Mouse (Mus musculus): Measurements from ENCODE around the gene Plbd2. TPM values are rescaled to one million over a fixed set of nuclear protein-coding genes. Genes with fewer than 3 reads are reported as not detected.
A peak's percentile ranks its signal among the peaks of the same experiment; 100 is the strongest.

The Plbd2 gene
- polyA plus RNA-seq, 1 experiment: 36.4 TPM

DNA sequence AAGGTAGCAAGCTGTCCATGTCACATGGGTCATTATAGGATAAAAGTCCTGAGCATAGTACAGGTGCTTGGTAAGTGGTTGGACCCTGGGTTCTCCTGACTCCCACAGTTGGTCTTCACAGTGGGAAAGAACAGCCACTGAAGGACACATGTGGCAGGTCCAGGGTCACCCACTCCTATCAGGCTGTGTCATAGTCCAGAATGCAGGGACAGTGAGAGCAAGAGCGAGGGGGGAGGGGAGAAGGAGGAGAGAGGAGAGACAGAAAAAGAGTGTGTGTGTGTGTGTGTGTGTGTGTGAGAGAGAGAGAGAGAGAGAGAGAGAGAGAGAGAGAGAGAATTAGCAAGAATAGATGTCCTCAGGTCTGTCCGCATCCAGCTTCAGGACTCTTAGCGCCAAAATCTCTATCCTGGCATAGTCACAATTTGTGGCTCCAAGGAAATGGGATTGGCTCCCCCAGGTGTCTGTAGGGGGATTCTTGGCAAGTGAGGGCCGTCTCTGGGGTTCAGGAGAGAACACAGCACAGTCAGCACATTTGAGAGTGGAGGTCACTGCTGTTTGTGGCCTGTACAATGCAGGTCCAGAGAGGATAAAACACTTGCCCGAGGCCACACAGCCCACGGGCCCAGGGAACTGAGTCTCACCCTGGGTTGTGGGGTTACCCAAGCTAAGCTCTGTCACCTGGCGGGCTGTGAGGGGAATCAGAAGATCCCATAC lies 46.4 kb downstream of the Plbd2 start:
- Histone ChIP-seq H3K4me3 (ENCODE audit: insufficient read depth, poor library complexity, severe bottlenecking) (no peak overlapping the region), H3K79me2 (ENCODE audit: control insufficient read depth, insufficient read depth) (no peaks in the 10 kb centered on the region), H3K79me3 (ENCODE audit: low read depth) (no peaks in the 10 kb centered on the region), H3K36me3 (ENCODE audit: control insufficient read depth, insufficient read depth) (no peaks in the 10 kb centered on the region), H3ac (ENCODE audit: control insufficient read depth, insufficient read length, low read depth) (no peak overlapping the region), H3K27me3 (ENCODE audit: control insufficient read depth, insufficient read depth, insufficient read length) (peaks cover 32% of the 10 kb centered on the region)
- TF ChIP-seq MYOG (IDR thresholded peaks at IDR 0.05; ENCODE audit: control insufficient read depth, extremely low read depth, insufficient read length) (no peak), CTCF (IDR thresholded peaks at IDR 0.05; ENCODE audit: control insufficient read depth, insufficient read depth, insufficient read length) (no peak), MAX (IDR thresholded peaks at IDR 0.05) (no peak), CEBPB (IDR thresholded peaks at IDR 0.05; ENCODE audit: low read depth) (no peak), FOSL1 (IDR thresholded peaks at IDR 0.05; ENCODE audit: insufficient read depth, low read length, poor library complexity, severe bottlenecking) (no peak), USF1 (IDR thresholded peaks at IDR 0.05; ENCODE audit: low read depth) (no peak), MYOD1 (IDR thresholded peaks at IDR 0.05; ENCODE audit: control insufficient read depth, insufficient read length, low read depth) (no peak)

DNA sequence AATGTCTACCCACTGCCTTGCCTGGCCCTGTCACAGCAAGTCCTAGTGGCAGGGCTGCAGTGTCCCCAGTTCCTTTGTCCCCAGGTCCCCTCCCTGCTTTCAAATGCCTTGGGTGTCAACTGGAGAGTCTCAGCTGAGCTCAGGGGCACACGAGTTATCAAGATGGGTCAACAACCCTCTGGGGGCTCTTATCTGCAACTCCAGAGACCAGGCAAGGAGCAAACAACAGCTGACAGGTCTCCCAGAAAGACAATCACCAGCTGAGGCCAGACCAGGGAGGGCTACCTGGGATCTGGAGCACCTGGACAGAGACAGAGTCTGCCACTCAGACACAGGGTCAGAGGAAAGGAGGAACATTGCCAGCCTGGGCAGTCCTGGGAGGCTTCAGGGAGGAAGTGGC lies 47.2 kb downstream of the Plbd2 start:
- Histone ChIP-seq H3K79me3 (ENCODE audit: low read depth) (no peaks in the 10 kb centered on the region), H3K27me3 (ENCODE audit: control insufficient read depth, insufficient read depth, insufficient read length) (peaks cover 28% of the 10 kb centered on the region), H3K4me3 (ENCODE audit: insufficient read depth, poor library complexity, severe bottlenecking) (no peak overlapping the region), H3ac (ENCODE audit: control insufficient read depth, insufficient read length, low read depth) (no peak overlapping the region), H3K36me3 (ENCODE audit: control insufficient read depth, insufficient read depth) (no peaks in the 10 kb centered on the region), H3K79me2 (ENCODE audit: control insufficient read depth, insufficient read depth) (no peaks in the 10 kb centered on the region)
- no peak for TF ChIP-seq FOSL1 (IDR thresholded peaks at IDR 0.05; ENCODE audit: insufficient read depth, low read length, poor library complexity, severe bottlenecking)
- TF ChIP-seq MAX (IDR thresholded peaks at IDR 0.05): no peak
- no peak for TF ChIP-seq MYOD1 (IDR thresholded peaks at IDR 0.05; ENCODE audit: control insufficient read depth, insufficient read length, low read depth)

- peaks cover 30% of the 10 kb centered on the region for H3K27me3 ChIP-seq (ENCODE audit: control insufficient read depth, insufficient read depth, insufficient read length)
- TF ChIP-seq CEBPB (IDR thresholded peaks at IDR 0.05; ENCODE audit: low read depth): no peak
- no peak for TF ChIP-seq MAX (IDR thresholded peaks at IDR 0.05)
- no peak for TF ChIP-seq CTCF (IDR thresholded peaks at IDR 0.05; ENCODE audit: control insufficient read depth, insufficient read depth, insufficient read length)
- no peak for TF ChIP-seq MYOG (IDR thresholded peaks at IDR 0.05; ENCODE audit: control insufficient read depth, extremely low read depth, insufficient read length)
- TF ChIP-seq USF1 (IDR thresholded peaks at IDR 0.05; ENCODE audit: low read depth): no peak
- TF ChIP-seq MYOD1 (IDR thresholded peaks at IDR 0.05; ENCODE audit: control insufficient read depth, insufficient read length, low read depth): no peak
- TF ChIP-seq FOSL1 (IDR thresholded peaks at IDR 0.05; ENCODE audit: insufficient read depth, low read length, poor library complexity, severe bottlenecking): no peak
Observed at GRCm38 (mm10) chr5:120454756-120455337, 48.6 kb downstream of the Plbd2 start.

GRCm38 (mm10) chr5:120447305-120447704 lies 56.1 kb downstream of the Plbd2 start:
- TF ChIP-seq USF1 (IDR thresholded peaks at IDR 0.05; ENCODE audit: low read depth): no peak
- TF ChIP-seq MAX (IDR thresholded peaks at IDR 0.05): no peak
- H3ac ChIP-seq (ENCODE audit: control insufficient read depth, insufficient read length, low read depth): no peak overlapping the region
- H3K4me3 ChIP-seq (ENCODE audit: insufficient read depth, poor library complexity, severe bottlenecking): no peak overlapping the region
- no peaks in the 10 kb centered on the region for H3K79me3 ChIP-seq (ENCODE audit: low read depth)
- H3K36me3 ChIP-seq (ENCODE audit: control insufficient read depth, insufficient read depth): no peaks in the 10 kb centered on the region
- H3K79me2 ChIP-seq (ENCODE audit: control insufficient read depth, insufficient read depth): no peaks in the 10 kb centered on the region
- peaks cover 31% of the 10 kb centered on the region for H3K27me3 ChIP-seq (ENCODE audit: control insufficient read depth, insufficient read depth, insufficient read length)

More at GRCm38 (mm10) chr5:120454756-120455337, 48.6 kb downstream of the Plbd2 start:
- Histone ChIP-seq H3K79me3 (ENCODE audit: low read depth) (no peaks in the 10 kb centered on the region), H3ac (ENCODE audit: control insufficient read depth, insufficient read length, low read depth) (no peak overlapping the region), H3K36me3 (ENCODE audit: control insufficient read depth, insufficient read depth) (no peaks in the 10 kb centered on the region), H3K4me3 (ENCODE audit: insufficient read depth, poor library complexity, severe bottlenecking) (no peak overlapping the region), H3K79me2 (ENCODE audit: control insufficient read depth, insufficient read depth) (no peaks in the 10 kb centered on the region)

- no peaks in the 10 kb centered on the region for H3K79me2 ChIP-seq (ENCODE audit: control insufficient read depth, insufficient read depth)
- no peak overlapping the region for H3ac ChIP-seq (ENCODE audit: control insufficient read depth, insufficient read length, low read depth)
- no peaks in the 10 kb centered on the region for H3K36me3 ChIP-seq (ENCODE audit: control insufficient read depth, insufficient read depth)
- TF ChIP-seq CEBPB (IDR thresholded peaks at IDR 0.05; ENCODE audit: low read depth) (no peak), CTCF (IDR thresholded peaks at IDR 0.05; ENCODE audit: control insufficient read depth, insufficient read depth, insufficient read length) (peak; percentile 85), FOSL1 (IDR thresholded peaks at IDR 0.05; ENCODE audit: insufficient read depth, low read length, poor library complexity, severe bottlenecking) (no peak)
- no peaks in the 10 kb centered on the region for H3K79me3 ChIP-seq (ENCODE audit: low read depth)
- H3K27me3 ChIP-seq (ENCODE audit: control insufficient read depth, insufficient read depth, insufficient read length): peaks cover 65% of the 10 kb centered on the region
- H3K4me3 ChIP-seq (ENCODE audit: insufficient read depth, poor library complexity, severe bottlenecking): no peak overlapping the region
Observed at GRCm38 (mm10) chr5:120440733-120441132, 62.7 kb downstream of the Plbd2 start.

- peaks cover 68% of the 10 kb centered on the region for H3K27me3 ChIP-seq (ENCODE audit: control insufficient read depth, insufficient read depth, insufficient read length)
- H3K4me3 ChIP-seq (ENCODE audit: insufficient read depth, poor library complexity, severe bottlenecking): no peak overlapping the region
Observed at GRCm38 (mm10) chr5:120439887-120440670, 63.3 kb downstream of the Plbd2 start.

More at GRCm38 (mm10) chr5:120439887-120440670, 63.3 kb downstream of the Plbd2 start:
- TF ChIP-seq FOSL1 (IDR thresholded peaks at IDR 0.05; ENCODE audit: insufficient read depth, low read length, poor library complexity, severe bottlenecking) (no peak), MYOD1 (IDR thresholded peaks at IDR 0.05; ENCODE audit: control insufficient read depth, insufficient read length, low read depth) (no peak), CEBPB (IDR thresholded peaks at IDR 0.05; ENCODE audit: low read depth) (no peak), MYOG (IDR thresholded peaks at IDR 0.05; ENCODE audit: control insufficient read depth, extremely low read depth, insufficient read length) (no peak), MAX (IDR thresholded peaks at IDR 0.05) (no peak), USF1 (IDR thresholded peaks at IDR 0.05; ENCODE audit: low read depth) (no peak), CTCF (IDR thresholded peaks at IDR 0.05; ENCODE audit: control insufficient read depth, insufficient read depth, insufficient read length) (no peak)
- no peak overlapping the region for H3ac ChIP-seq (ENCODE audit: control insufficient read depth, insufficient read length, low read depth)
- H3K79me3 ChIP-seq (ENCODE audit: low read depth): no peaks in the 10 kb centered on the region
- H3K36me3 ChIP-seq (ENCODE audit: control insufficient read depth, insufficient read depth): no peaks in the 10 kb centered on the region
- no peaks in the 10 kb centered on the region for H3K79me2 ChIP-seq (ENCODE audit: control insufficient read depth, insufficient read depth)

Measured in C2C12 (cell line).